Mouse (Mus musculus) heart, embryonic 11.5 days (tissue): Measurements from ENCODE around the gene Trp53rka. TPM values are rescaled to one million over a fixed set of nuclear protein-coding genes. Genes with fewer than 3 reads are reported as not detected.
"Not testable (repeated sequence)": the region's sequence is repeated elsewhere in the genome, so short reads cannot be mapped to it uniquely, and the experiment has no call there.

Source experiments
- ATAC-seq: fragments of 200-750 bp; cut with Nextera tagmentation; replicated peaks from 2 replicates; pipeline ENCODE4 v1.8.0; 2017; ENCODE audit warnings: moderate library complexity; ENCODE audit not compliant: insufficient number of reproducible peaks, low FRiP score, low TSS enrichment
- H3K27ac ChIP-seq: fragments of 300-500 bp; sonication (generic); 2 replicates; pipeline ENCODE4 v1.5.1; 2014; ENCODE audit warnings: mild to moderate bottlenecking, low read depth, low read length
- H3K27me3 ChIP-seq: fragments of 300-500 bp; sonication (generic); 2 replicates; pipeline ENCODE4 v1.6.1; 2014; ENCODE audit warnings: mild to moderate bottlenecking, low read length, mixed read lengths; ENCODE audit not compliant: control insufficient read depth, insufficient read depth
- H3K36me3 ChIP-seq: fragments of 300-500 bp; sonication (generic); 2 replicates; pipeline ENCODE4 v1.6.1; 2014; ENCODE audit warnings: mild to moderate bottlenecking, low read length, moderate library complexity, mixed read lengths; ENCODE audit not compliant: control insufficient read depth, insufficient read depth
- H3K4me1 ChIP-seq: fragments of 300-500 bp; sonication (generic); 2 replicates; pipeline ENCODE4 v1.6.1; 2014; ENCODE audit warnings: low read length; ENCODE audit not compliant: control insufficient read depth, insufficient read depth
- H3K4me2 ChIP-seq: fragments of 300-500 bp; sonication (generic); 2 replicates; pipeline ENCODE4 v1.6.1; 2014; ENCODE audit warnings: mild to moderate bottlenecking, moderate library complexity
- H3K4me3 ChIP-seq: fragments of 300-500 bp; sonication (generic); 2 replicates; pipeline ENCODE4 v1.5.1; 2014; ENCODE audit warnings: low read depth, low read length
- H3K9ac ChIP-seq: fragments of 300-500 bp; sonication (generic); 2 replicates; pipeline ENCODE4 v1.6.1; 2014; ENCODE audit warnings: mild to moderate bottlenecking, low read depth, low read length, moderate library complexity
- H3K9me3 ChIP-seq: fragments of 300-500 bp; sonication (generic); replicated peaks from 2 replicates; pipeline ENCODE4 v1.6.1; 2016; ENCODE audit warnings: low read length; ENCODE audit not compliant: control insufficient read depth
- WGBS: fragments of 180-500 bp; shearing (Covaris S2); extraction: QIAGEN DNeasy Blood & Tissue Kit; methylation state at CpG from one replicate; pipeline ENCODE4 v1.1.7; 2014; ENCODE audit not compliant: insufficient replicate concordance; 5-methylcytosine and 5-hydroxymethylcytosine counted together
- polyA plus RNA-seq: library from polyadenylated mRNA; unstranded; fragments of >200 nt; fragmentation: Nextera tagmentation; extraction: Ambion mirVana; gene quantifications from 2 replicates; pipeline ENCODE4 v1.2.1, GENCODE M21; 2014

The Trp53rka gene
- polyA plus RNA-seq, 1 experiment from 2014 or later = 24.8 TPM

- WGBS = 84% methylated on average over 4 of the region's 4 CpGs
- not testable (repeated sequence) for H3K9me3 ChIP-seq, ATAC-seq, H3K4me1 ChIP-seq, H3K9ac ChIP-seq, H3K27ac ChIP-seq, H3K36me3 ChIP-seq, H3K27me3 ChIP-seq, H3K4me3 ChIP-seq, H3K4me2 ChIP-seq
These were observed 18.4 kb upstream of the Trp53rka start for GRCm38 (mm10) chr2:165511530-165511929.

GRCm38 (mm10) chr2:165510914-165511458, 17.9 kb upstream of the Trp53rka start:
- H3K27ac ChIP-seq, H3K4me3 ChIP-seq, H3K4me2 ChIP-seq, ATAC-seq, H3K9me3 ChIP-seq, H3K27me3 ChIP-seq, H3K36me3 ChIP-seq, H3K4me1 ChIP-seq, H3K9ac ChIP-seq: not testable (repeated sequence)
- WGBS = 77% methylated on average over 2 of the region's 2 CpGs

GRCm38 (mm10) chr2:165510466-165510865, 17.3 kb upstream of the Trp53rka start:
- WGBS = 45% methylated on average over 5 of the region's 5 CpGs
- no peak for ATAC-seq
- H3K4me3 ChIP-seq = no peak overlapping the region
- H3K9me3 ChIP-seq = no peaks in the 10 kb centered on the region
- H3K4me2 ChIP-seq = no peak overlapping the region
- H3K27ac ChIP-seq = no peak overlapping the region
- peaks cover 7% of the 10 kb centered on the region; the same call in 1 of the 2 replicates for H3K4me1 ChIP-seq
- H3K27me3 ChIP-seq = peaks cover 6% of the 10 kb centered on the region; the same call in 1 of the 2 replicates
- H3K36me3 ChIP-seq = no peaks in the 10 kb centered on the region
- H3K9ac ChIP-seq = no peak overlapping the region

- Histone ChIP-seq H3K27ac (no peak overlapping the region), H3K27me3 (peaks cover 5% of the 10 kb centered on the region; the same call in 1 of the 2 replicates), H3K4me1 (peaks cover 7% of the 10 kb centered on the region; the same call in 1 of the 2 replicates), H3K36me3 (no peaks in the 10 kb centered on the region), H3K9me3 (no peaks in the 10 kb centered on the region), H3K4me2 (no peak overlapping the region), H3K4me3 (no peak overlapping the region), H3K9ac (no peak overlapping the region)
- 55% methylated on average over 9 of the region's 9 CpGs for WGBS
- no peak for ATAC-seq
These were observed 16.6 kb upstream of the Trp53rka start for GRCm38 (mm10) chr2:165509686-165510085.

GRCm38 (mm10) chr2:165503259-165504203, 10.4 kb upstream of the Trp53rka start, which contains the start of gene Slc2a10:
Gene Slc2a10 (plus strand): TSS chr2:165503787.
- peak within 1 kb of the TSS; percentile 77 for H3K4me2 ChIP-seq
- WGBS = 5% methylated on average over 28 of the region's 32 CpGs
- no peaks in the 10 kb centered on the region for H3K27me3 ChIP-seq
- H3K4me1 ChIP-seq = 0 out of 2 replicates have a peak, but pooled peaks cover 3% of the 10 kb centered on the region
- H3K36me3 ChIP-seq = no peaks in the 10 kb centered on the region
- ATAC-seq = peak; percentile 71
- H3K9ac ChIP-seq = peak within 1 kb of the TSS; percentile 77
- peak within 1 kb of the TSS; percentile 22; the same call in 1 of the 2 replicates for H3K27ac ChIP-seq
- H3K4me3 ChIP-seq = peak within 1 kb of the TSS; percentile 55
- no peaks in the 10 kb centered on the region for H3K9me3 ChIP-seq

- Histone ChIP-seq H3K9ac (no peak overlapping the region), H3K27me3 (no peaks in the 10 kb centered on the region), H3K4me1 (peaks cover 3% of the 10 kb centered on the region; the same call in 1 of the 2 replicates), H3K27ac (no peak overlapping the region), H3K4me2 (no peak overlapping the region), H3K9me3 (no peaks in the 10 kb centered on the region), H3K4me3 (no peak overlapping the region), H3K36me3 (no peaks in the 10 kb centered on the region)
- ATAC-seq = no peak
- WGBS = 63% methylated on average over 6 of the region's 6 CpGs
These were observed 5.7 kb upstream of the Trp53rka start for GRCm38 (mm10) chr2:165498816-165499215.

- Histone ChIP-seq H3K4me1 (peaks cover 4% of the 10 kb centered on the region; the same call in 1 of the 2 replicates), H3K9ac (no peak overlapping the region), H3K27me3 (no peaks in the 10 kb centered on the region), H3K4me3 (no peak overlapping the region), H3K36me3 (no peaks in the 10 kb centered on the region), H3K9me3 (no peaks in the 10 kb centered on the region), H3K4me2 (no peak overlapping the region), H3K27ac (no peak overlapping the region)
- WGBS = 69% methylated on average over 2 of the region's 2 CpGs
- no peak for ATAC-seq
These were observed 4.7 kb upstream of the Trp53rka start for GRCm38 (mm10) chr2:165497706-165498275.

- no peak overlapping the region for H3K4me2 ChIP-seq
- no peak overlapping the region for H3K9ac ChIP-seq
- ATAC-seq = no peak
- no peak overlapping the region for H3K4me3 ChIP-seq
- H3K4me1 ChIP-seq = peaks cover 9% of the 10 kb centered on the region
- H3K9me3 ChIP-seq = no peaks in the 10 kb centered on the region
- H3K36me3 ChIP-seq = no peaks in the 10 kb centered on the region
- no peaks in the 10 kb centered on the region for H3K27me3 ChIP-seq
- H3K27ac ChIP-seq = no peak overlapping the region
These were observed 3.1 kb upstream of the Trp53rka start for GRCm38 (mm10) chr2:165496251-165496650.
